Mouse (Mus musculus) midbrain, postnatal 0 days (tissue): ENCODE data around the gene Ficd. TPM values are rescaled to one million over a fixed set of nuclear protein-coding genes. Genes with fewer than 3 reads are reported as not detected.
"Not testable (repeated sequence)": the region's sequence is repeated elsewhere in the genome, so short reads cannot be mapped to it uniquely, and the experiment has no call there.

ENCODE experiments used
- ATAC-seq: fragments of 200-750 bp; cut with Nextera tagmentation; 2 replicates; pipeline ENCODE4 v1.8.0; 2017; ENCODE audit warnings: moderate number of reproducible peaks, mild to moderate bottlenecking, moderate TSS enrichment, moderate library complexity; ENCODE audit not compliant: low FRiP score
- DNase-seq: peaks from one replicate; pipeline ENCODE4 v3.0.0-alpha.2; 2015; ENCODE audit warnings: low spot score
- H3K27ac ChIP-seq: fragments of 300-500 bp; sonication (generic); 2 replicates; pipeline ENCODE4 v1.5.1; 2014; ENCODE audit warnings: low read depth, mild to moderate bottlenecking, low read length, mixed read lengths
- H3K27me3 ChIP-seq: fragments of 300-500 bp; sonication (generic); 2 replicates; pipeline ENCODE4 v1.6.1; 2014; ENCODE audit warnings: low read length, control low read depth, mixed read lengths; ENCODE audit not compliant: insufficient read depth
- H3K36me3 ChIP-seq: fragments of 300-500 bp; sonication (generic); 2 replicates; pipeline ENCODE4 v1.6.1; 2014; ENCODE audit warnings: low read length, control low read depth, mixed read lengths; ENCODE audit not compliant: insufficient read depth
- H3K4me1 ChIP-seq: fragments of 300-500 bp; sonication (generic); 2 replicates; pipeline ENCODE4 v1.6.1; 2014; ENCODE audit warnings: mild to moderate bottlenecking, control low read depth, antibody characterized with exemption, low read length, mixed read lengths; ENCODE audit not compliant: insufficient read depth
- H3K4me2 ChIP-seq: fragments of 300-500 bp; sonication (generic); 2 replicates; pipeline ENCODE4 v1.6.1; 2014; ENCODE audit warnings: low read depth, mild to moderate bottlenecking, low read length, mixed read lengths; ENCODE audit not compliant: poor library complexity, severe bottlenecking
- H3K4me3 ChIP-seq: fragments of 300-500 bp; sonication (generic); 2 replicates; pipeline ENCODE4 v1.5.1; 2014; ENCODE audit warnings: low read depth, mild to moderate bottlenecking, low read length, moderate library complexity
- H3K9ac ChIP-seq: fragments of 300-500 bp; sonication (generic); replicated peaks from 2 replicates; pipeline ENCODE4 v1.6.1; 2014; ENCODE audit warnings: mild to moderate bottlenecking, low read length, moderate library complexity, mixed read lengths; ENCODE audit not compliant: poor library complexity, severe bottlenecking
- H3K9me3 ChIP-seq: fragments of 300-500 bp; sonication (generic); 2 replicates; pipeline ENCODE4 v1.6.1; 2016; ENCODE audit warnings: low read length, control low read depth
- CTCF ChIP-seq: IDR thresholded peaks from 2 replicates; pipeline ENCODE4 v1.5.1; 2016; ENCODE audit warnings: antibody characterized with exemption, mild to moderate bottlenecking
- WGBS: fragments of 180-500 bp; shearing (Covaris S2); extraction: QIAGEN DNeasy Blood & Tissue Kit; methylation state at CpG from one replicate; pipeline ENCODE4 v1.1.7; 2014; 5-methylcytosine and 5-hydroxymethylcytosine counted together
- polyA plus RNA-seq: library from polyadenylated mRNA; unstranded; fragments of >200 nt; fragmentation: Nextera tagmentation; extraction: Ambion mirVana; gene quantifications from 2 replicates; pipeline ENCODE4 v1.2.1, GENCODE M21; 2015
- total RNA-seq: library from RNA; depleted of rRNA; stranded (reverse); fragments of >200 nt; gene quantifications from 2 replicates; pipeline ENCODE4 v1.2.3, GENCODE M21; 2014

Gene Ficd
- total and polyA plus RNA-seq, 2 experiments from 2014 or later, result 9.0 to 11.5 TPM

DNA sequence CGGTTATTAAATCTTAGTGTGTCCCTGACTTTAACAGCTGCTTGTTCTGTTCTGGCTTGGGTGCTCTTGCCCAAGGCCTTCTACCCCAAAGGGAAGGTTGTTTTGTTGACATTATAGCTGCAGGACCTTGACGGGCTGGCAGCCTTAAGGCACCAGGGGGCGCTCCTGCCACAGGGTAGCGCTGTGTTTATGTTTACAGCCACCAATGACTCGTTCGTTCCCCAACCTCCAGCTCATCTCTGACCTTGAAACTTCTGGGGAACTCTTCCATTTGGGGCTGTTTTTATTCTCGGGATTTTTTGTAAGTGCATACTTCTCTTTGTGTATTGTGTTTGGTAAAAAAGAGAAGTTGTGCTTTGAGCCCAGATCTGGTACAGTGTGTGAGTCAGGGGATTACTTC, 38.1 kb downstream of the Ficd start:
- no peak overlapping the region for H3K9ac ChIP-seq
- H3K9me3 ChIP-seq, result no peaks in the 10 kb centered on the region
- H3K27me3 ChIP-seq, result no peaks in the 10 kb centered on the region
- under 1% methylated on average over 7 of the region's 7 CpGs for WGBS
- H3K27ac ChIP-seq, result no peak overlapping the region
- ATAC-seq (no peak), DNase-seq (peak; percentile 83)
- H3K4me3 ChIP-seq, result peak overlapping the region; percentile 100; the same call in 1 of the 2 replicates
- peaks cover 30% of the 10 kb centered on the region for H3K36me3 ChIP-seq
- H3K4me2 ChIP-seq, result peak overlapping the region; percentile 95
- H3K4me1 ChIP-seq, result peaks cover 9% of the 10 kb centered on the region; the same call in 1 of the 2 replicates
- peak; percentile 91 for TF ChIP-seq CTCF

DNA sequence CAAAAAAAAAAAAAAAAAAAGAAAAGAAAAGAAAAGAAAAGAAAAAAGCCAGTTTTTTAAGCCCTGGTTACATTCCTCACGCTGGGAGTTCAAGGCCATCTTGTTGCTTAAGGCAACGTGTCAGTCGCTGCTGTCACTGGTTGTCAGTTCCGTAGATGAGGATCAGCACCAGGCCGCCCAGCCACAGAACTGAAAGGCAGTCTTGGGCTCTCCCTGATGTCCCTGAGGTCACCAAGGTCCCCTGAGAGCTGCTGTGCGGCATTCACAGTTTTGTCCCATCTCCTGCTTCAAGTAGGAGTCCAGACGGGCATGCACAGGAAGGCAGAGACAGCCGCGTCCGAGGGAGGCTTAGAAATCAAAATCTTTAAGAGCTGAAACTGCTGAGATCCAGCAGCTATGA, 40.0 kb downstream of the Ficd start:
- H3K9me3 ChIP-seq, result no peaks in the 10 kb centered on the region
- H3K9ac ChIP-seq, result no peak overlapping the region
- no peak overlapping the region for H3K27ac ChIP-seq
- ATAC-seq (no peak), DNase-seq (no peak)
- no peak for TF ChIP-seq CTCF
- no peaks in the 10 kb centered on the region for H3K27me3 ChIP-seq
- WGBS, result 89% methylated on average over 10 of the region's 10 CpGs
- no peaks in the 10 kb centered on the region for H3K4me1 ChIP-seq
- H3K36me3 ChIP-seq, result peaks cover 34% of the 10 kb centered on the region
- no peak overlapping the region for H3K4me3 ChIP-seq
- H3K4me2 ChIP-seq, result no peak overlapping the region

DNA sequence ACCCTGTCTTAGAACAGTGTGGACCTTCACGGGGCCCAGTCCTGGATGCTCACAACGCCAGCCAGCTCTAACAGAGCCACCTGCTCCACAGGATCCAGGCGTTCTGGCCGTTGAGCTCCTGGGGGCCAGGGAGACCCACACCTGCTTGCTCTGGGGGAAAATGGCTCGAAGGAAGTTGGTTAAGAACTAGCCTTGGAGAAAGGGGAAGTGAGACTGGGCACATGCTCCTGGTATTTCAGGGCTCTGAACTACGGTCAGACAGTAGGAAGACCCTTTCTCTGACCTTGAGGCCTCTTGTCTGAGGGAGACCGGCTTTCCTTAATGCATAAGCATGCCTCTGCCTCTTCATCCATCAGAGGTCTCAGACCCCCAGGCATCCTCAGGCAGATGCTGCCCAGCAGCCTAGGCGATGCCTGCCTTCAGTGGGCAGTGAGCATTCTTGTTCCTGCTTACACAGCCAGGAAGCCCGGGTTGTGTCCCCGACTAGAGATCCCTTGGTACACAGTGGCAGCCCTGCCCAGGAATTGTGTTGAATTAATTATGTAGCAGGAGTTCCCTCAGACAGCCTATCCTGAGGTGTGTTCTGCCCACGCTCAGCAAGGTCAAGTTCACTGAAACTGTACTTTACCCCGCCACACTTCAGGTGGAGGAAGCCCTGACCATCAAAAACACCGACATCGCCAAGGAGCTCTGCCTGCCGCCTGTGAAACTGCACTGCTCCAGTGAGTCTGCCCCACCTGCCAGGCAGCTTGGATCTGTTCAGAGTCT, 40.7 kb downstream of the Ficd start:
- H3K9me3 ChIP-seq, result no peaks in the 10 kb centered on the region
- H3K27ac ChIP-seq, result no peak overlapping the region
- H3K4me2 ChIP-seq, result no peak overlapping the region
- no peak for TF ChIP-seq CTCF
- H3K36me3 ChIP-seq, result peaks cover 34% of the 10 kb centered on the region
- H3K27me3 ChIP-seq, result no peaks in the 10 kb centered on the region
- no peak overlapping the region for H3K9ac ChIP-seq
- no peak overlapping the region for H3K4me3 ChIP-seq
- ATAC-seq, result no peak
- 93% methylated on average over 15 of the region's 15 CpGs for WGBS
- no peaks in the 10 kb centered on the region for H3K4me1 ChIP-seq
- DNase-seq, result no peak

DNA sequence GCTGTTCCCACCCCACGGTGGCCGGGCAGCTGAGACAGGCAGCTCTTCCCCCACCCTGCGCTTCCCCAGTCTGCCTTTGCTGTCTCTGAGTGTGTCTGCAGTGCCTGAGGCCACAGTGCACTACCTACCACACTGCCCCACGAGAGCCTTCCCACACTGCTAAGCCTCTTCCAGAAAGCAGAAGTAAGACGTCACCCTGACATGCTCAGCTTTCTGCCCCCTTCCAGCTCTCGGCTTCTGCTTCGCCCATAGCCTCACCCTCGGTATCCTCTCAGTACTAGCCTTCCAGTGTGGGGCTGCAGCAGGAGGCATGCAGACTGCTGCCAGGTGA, 41.3 kb downstream of the Ficd start:
- no peaks in the 10 kb centered on the region for H3K9me3 ChIP-seq
- DNase-seq, result no peak
- no peak overlapping the region for H3K4me2 ChIP-seq
- no peaks in the 10 kb centered on the region for H3K27me3 ChIP-seq
- no peaks in the 10 kb centered on the region for H3K4me1 ChIP-seq
- no peak for TF ChIP-seq CTCF
- no peak overlapping the region for H3K9ac ChIP-seq
- peaks cover 34% of the 10 kb centered on the region for H3K36me3 ChIP-seq
- 82% methylated on average over 8 of the region's 8 CpGs for WGBS
- H3K4me3 ChIP-seq, result no peak overlapping the region
- no peak overlapping the region for H3K27ac ChIP-seq
- no peak for ATAC-seq

DNA sequence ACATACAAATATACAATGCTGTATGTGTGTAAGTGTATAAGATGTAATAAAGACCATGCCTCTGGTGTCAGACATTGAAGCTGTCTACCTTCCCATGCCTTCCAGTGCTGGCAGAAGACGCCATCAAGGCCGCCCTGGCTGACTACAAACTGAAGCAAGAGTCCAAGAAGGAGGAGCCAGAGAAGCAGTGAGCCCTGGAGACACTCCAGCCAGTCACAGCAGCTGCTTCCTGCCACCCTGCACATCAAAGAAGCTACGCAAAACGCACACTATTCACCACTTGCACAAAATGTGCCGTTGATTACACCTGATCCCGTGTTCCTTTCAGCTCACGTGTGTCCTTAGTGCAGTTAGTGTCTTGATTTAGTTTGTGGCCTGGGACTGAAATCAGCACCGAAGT, 42.1 kb downstream of the Ficd start:
- WGBS, result 90% methylated on average over 8 of the region's 8 CpGs
- H3K9ac ChIP-seq, DNase-seq, H3K9me3 ChIP-seq, H3K4me1 ChIP-seq, H3K27me3 ChIP-seq, ATAC-seq, H3K4me2 ChIP-seq, H3K27ac ChIP-seq, H3K4me3 ChIP-seq: not testable (repeated sequence)
- H3K36me3 ChIP-seq, result peaks cover 34% of the 10 kb centered on the region

DNA sequence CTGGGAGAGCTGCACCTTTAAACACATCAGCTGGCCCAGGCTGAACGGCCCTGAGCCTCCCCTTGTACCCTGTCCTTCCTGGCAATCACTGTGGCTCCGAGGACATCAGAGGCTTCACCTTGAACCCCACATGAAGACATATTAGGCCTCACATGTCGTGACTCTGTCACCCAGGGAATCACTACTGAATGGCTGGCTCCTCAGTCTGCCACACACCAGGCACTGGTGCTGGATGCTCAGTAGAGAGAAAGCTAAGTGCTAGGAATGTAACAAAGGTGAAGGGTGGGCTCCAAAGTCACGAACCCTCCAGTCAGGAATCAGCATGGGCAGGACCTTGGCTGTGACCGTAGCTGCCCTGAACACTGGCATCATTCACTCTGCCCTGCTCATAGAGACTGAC, 44.0 kb downstream of the Ficd start:
- Histone ChIP-seq H3K4me3 (no peak overlapping the region), H3K36me3 (peaks cover 31% of the 10 kb centered on the region), H3K27ac (no peak overlapping the region), H3K9ac (no peak overlapping the region), H3K9me3 (no peaks in the 10 kb centered on the region), H3K27me3 (peaks cover 3% of the 10 kb centered on the region; the same call in 1 of the 2 replicates), H3K4me1 (no peaks in the 10 kb centered on the region), H3K4me2 (no peak overlapping the region)
- DNase-seq, result no peak
- no peak for ATAC-seq
- 82% methylated on average over 5 of the region's 5 CpGs for WGBS
- TF ChIP-seq CTCF, result no peak
